Mouse (Mus musculus) MEL (cell line): ENCODE data around the gene C1rl.

Source experiments
- NELFE ChIP-seq: IDR thresholded peaks from 2 replicates; pipeline ENCODE4 v1.6.1; 2011; ENCODE audit warnings: low read depth, low read length, improper control_type of control experiment
- POLR2AphosphoS5 ChIP-seq: IDR thresholded peaks from 2 replicates; pipeline ENCODE4 v1.6.1; 2012; ENCODE audit warnings: low read depth, borderline replicate concordance, mild to moderate bottlenecking, inconsistent platforms, low read length, moderate library complexity, mixed read lengths
- RAD21 ChIP-seq: IDR thresholded peaks from 2 replicates; pipeline ENCODE4 v1.6.1; 2011; ENCODE audit warnings: mild to moderate bottlenecking, low read depth, low read length, improper control_type of control experiment
- SMC3 ChIP-seq: IDR thresholded peaks from 2 replicates; pipeline ENCODE4 v1.6.1; 2011; ENCODE audit warnings: low read depth, low read length, improper control_type of control experiment
- TCF12 ChIP-seq: IDR thresholded peaks from 2 replicates; pipeline ENCODE4 v1.6.1; 2014; ENCODE audit warnings: low read depth, mild to moderate bottlenecking, inconsistent platforms, low read length, improper control_type of control experiment, moderate library complexity

GRCm38 (mm10) chr6:124446459-124446858 lies 46.5 kb upstream of the C1rl start:
- TF ChIP-seq NELFE (no peak), SMC3 (no peak), POLR2AphosphoS5 (no peak), RAD21 (no peak), TCF12 (no peak)
